Mouse (Mus musculus): ENCODE measurements at regions not wholly inside any gene's neighbourhood (a gene's known extent, or its start where the extent isn't known, plus 50 kb on each side); places are given as distances from the start of the nearest gene placed in this dataset.

- DNase-seq = peak; percentile 93
Observed at GRCm38 (mm10) chr4:149844971-149845370, 70.9 kb upstream of the Slc25a33 start.

GRCm38 (mm10) chr4:149843736-149844135 lies 69.7 kb upstream of the Slc25a33 start:
- DNase-seq = no peak

- DNase-seq = peak; percentile 93
Observed at GRCm38 (mm10) chr4:149842906-149843305, 68.8 kb upstream of the Slc25a33 start.

- DNase-seq = peak; percentile 93
Observed at GRCm38 (mm10) chr4:149841856-149842255, 67.8 kb upstream of the Slc25a33 start.

- DNase-seq = peak; percentile 99
Observed at GRCm38 (mm10) chr4:149840511-149841292, 66.6 kb upstream of the Slc25a33 start.

- peak; percentile 94 for DNase-seq
Observed at GRCm38 (mm10) chr4:149838682-149839081, 64.6 kb upstream of the Slc25a33 start.

GRCm38 (mm10) chr4:149834646-149835156 lies 60.6 kb upstream of the Slc25a33 start:
- peak; percentile 72 for DNase-seq

- peak; percentile 88 for DNase-seq
Observed at GRCm38 (mm10) chr4:149832446-149833101, 58.5 kb upstream of the Slc25a33 start.

- peak; percentile 99 for DNase-seq
Observed at GRCm38 (mm10) chr4:149830551-149831192, 56.6 kb upstream of the Slc25a33 start.

GRCm38 (mm10) chr4:149829964-149830363 lies 55.9 kb upstream of the Slc25a33 start:
- peak; percentile 67 for DNase-seq

- DNase-seq = peak; percentile 86
Observed at GRCm38 (mm10) chr4:149827784-149828183, 53.7 kb upstream of the Slc25a33 start.
